ENCODE assay signal across 12 mouse cellular contexts in genomic region chr12:79305131-79305530, GRCm38 (mm10). TPM values are rescaled to one million over a fixed set of nuclear protein-coding genes. Genes with fewer than 3 reads are reported as not detected.
DNase-seq lines count a peak whose midpoint lies in the region; ATAC-seq and TF ChIP-seq lines count a peak whose summit lies in the region.
"Had no signal": no experiment of that assay in that cellular context is flagged by ENCODE, and none has a peak within 500 bp of the region (broad histone marks: within the 10 kb centered on the region; RNA-seq: fewer than 3 reads in every experiment).

No protein-coding gene starts in this region.

- peak; percentile 43 for DNase-seq in hindbrain, postnatal 0 days (ENCODE audit: low spot score)
- DNase-seq in lung, postnatal 0 days (ENCODE audit: low spot score) = no peak
- no peak for DNase-seq in lung, postnatal 36 days
- DNase-seq in NIH3T3 (ENCODE audit: low read depth) = peak; percentile 62
- peak; percentile 10 for DNase-seq in retina, postnatal 1 day
- DNase-seq in left cerebral cortex, postnatal 25 days (ENCODE audit: low spot score in 2 of 2) = no peak
- DNase-seq: cerebellum, adult 8-10 months; liver, embryonic 13.5 days had no signal

- no peak overlapping the region for H3K9ac ChIP-seq in hindbrain, postnatal 0 days (replicated peaks; ENCODE audit: low read length)
- no peak overlapping the region for H3K9ac ChIP-seq in hindbrain, embryonic 12.5 days
- no peak overlapping the region for H3K9ac ChIP-seq in lung, postnatal 0 days (replicated peaks; ENCODE audit: low read depth)
- H3K9ac ChIP-seq: liver, embryonic 13.5 days had no signal

- H3K4me2 ChIP-seq in hindbrain, postnatal 0 days (ENCODE audit: low read depth, low read length) = no peak overlapping the region
- no peak overlapping the region for H3K4me2 ChIP-seq in hindbrain, embryonic 12.5 days (replicated peaks)
- no peak overlapping the region for H3K4me2 ChIP-seq in lung, postnatal 0 days (replicated peaks; ENCODE audit: low read depth, low read length)
- H3K4me2 ChIP-seq: heart, embryonic 11.5 days; liver, embryonic 13.5 days had no signal

- ATAC-seq in hindbrain, postnatal 0 days = no peak
- ATAC-seq in hindbrain, embryonic 12.5 days (ENCODE audit: low FRiP score) = no peak
- no peak for ATAC-seq in lung, postnatal 0 days
- ATAC-seq: hindbrain, embryonic 16.5 days had no signal

- TF ChIP-seq EP300 in lung, postnatal 0 days (IDR thresholded peaks at IDR 0.05) = no peak

- no peak overlapping the region for H3K4me3 ChIP-seq in hindbrain, postnatal 0 days (ENCODE audit: low read length)
- H3K4me3 ChIP-seq in hindbrain, embryonic 12.5 days = no peak overlapping the region
- no peak overlapping the region for H3K4me3 ChIP-seq in lung, postnatal 0 days (ENCODE audit: low read depth, low read length)
- H3K4me3 ChIP-seq: forebrain, embryonic 10.5 days; liver, embryonic 13.5 days had no signal

- TF ChIP-seq CTCF in hindbrain, postnatal 0 days (IDR thresholded peaks at IDR 0.05; ENCODE audit: low read depth) = peak; percentile 53
- TF ChIP-seq CTCF in lung, postnatal 0 days (IDR thresholded peaks at IDR 0.05) = peak; percentile 52

- H3K4me1 ChIP-seq in hindbrain, postnatal 0 days (ENCODE audit: insufficient read depth, low read length) = no peaks in the 10 kb centered on the region
- H3K4me1 ChIP-seq in hindbrain, embryonic 12.5 days = no peaks in the 10 kb centered on the region
- H3K4me1 ChIP-seq in lung, postnatal 0 days (ENCODE audit: insufficient read depth, low read depth, low read length) = no peaks in the 10 kb centered on the region
- H3K4me1 ChIP-seq: forebrain, embryonic 10.5 days; liver, embryonic 13.5 days had no signal

- WGBS in hindbrain, postnatal 0 days = 65% methylated on average over 1 of the region's 1 CpGs
- 71% methylated on average over 1 of the region's 1 CpGs for WGBS in hindbrain, embryonic 12.5 days
- 52% methylated on average over 1 of the region's 1 CpGs for WGBS in lung, postnatal 0 days

- H3K9me3 ChIP-seq in hindbrain, postnatal 0 days (ENCODE audit: low read length) = no peaks in the 10 kb centered on the region
- H3K9me3 ChIP-seq in hindbrain, embryonic 12.5 days (replicated peaks) = no peaks in the 10 kb centered on the region
- H3K9me3 ChIP-seq in lung, postnatal 0 days (ENCODE audit: low read length) = no peaks in the 10 kb centered on the region
- H3K9me3 ChIP-seq: forebrain, embryonic 10.5 days; liver, embryonic 13.5 days had no signal

- no peak overlapping the region for H3K27ac ChIP-seq in hindbrain, postnatal 0 days
- no peak overlapping the region for H3K27ac ChIP-seq in hindbrain, embryonic 12.5 days
- no peak overlapping the region for H3K27ac ChIP-seq in lung, postnatal 0 days (ENCODE audit: low read length)
- H3K27ac ChIP-seq: forebrain, embryonic 10.5 days; liver, embryonic 13.5 days had no signal

- intact Hi-C loops in left cerebral cortex, postnatal 25 days (cut with DNase I) = no loop called here

- no peaks in the 10 kb centered on the region for H3K36me3 ChIP-seq in hindbrain, postnatal 0 days (ENCODE audit: insufficient read depth, low read length)
- H3K36me3 ChIP-seq in hindbrain, embryonic 12.5 days = no peaks in the 10 kb centered on the region
- H3K36me3 ChIP-seq in lung, postnatal 0 days (ENCODE audit: insufficient read depth, low read length) = no peaks in the 10 kb centered on the region

- no peaks in the 10 kb centered on the region for H3K27me3 ChIP-seq in hindbrain, postnatal 0 days (ENCODE audit: insufficient read depth, low read length)
- no peaks in the 10 kb centered on the region for H3K27me3 ChIP-seq in hindbrain, embryonic 12.5 days
- no peaks in the 10 kb centered on the region for H3K27me3 ChIP-seq in lung, postnatal 0 days (replicated peaks; ENCODE audit: insufficient read depth, low read length)
- H3K27me3 ChIP-seq: liver, embryonic 13.5 days had no signal

RNA-seq across cellular contexts. Expression of gene Rad51b, which starts 8.0 kb away (rescaled TPM):
- total RNA-seq in hindbrain, postnatal 0 days (2014; rRNA removed) = 1.1 and 1.4 TPM in 2 replicates
- polyA plus RNA-seq in hindbrain, postnatal 0 days (2015; fragmentation: Nextera tagmentation; extraction: Ambion mirVana) = 1.1 and 1.9 TPM in 2 replicates
- polyA plus RNA-seq in hindbrain, embryonic 12.5 days (2016; fragmentation: Nextera tagmentation; extraction: Ambion mirVana) = 4.3 and 5.2 TPM in 2 replicates
- polyA plus RNA-seq in lung, postnatal 0 days (2015; fragmentation: Nextera tagmentation; extraction: Ambion mirVana) = 1.3 and 1.5 TPM in 2 replicates
- total RNA-seq in left cerebral cortex, postnatal 25 days (2021) = under 1 TPM in 1 of 2 experiments, not detected in 1; 0.32 TPM

RNA-seq across cellular contexts. Expression of gene Zfyve26, which starts 9.0 kb away (rescaled TPM):
- total RNA-seq in hindbrain, postnatal 0 days (2014; rRNA removed) = 24.5 and 28.0 TPM in 2 replicates
- 6.6 and 7.7 TPM in 2 replicates for polyA plus RNA-seq in hindbrain, postnatal 0 days (2015; fragmentation: Nextera tagmentation; extraction: Ambion mirVana)
- polyA plus RNA-seq in hindbrain, embryonic 12.5 days (2016; fragmentation: Nextera tagmentation; extraction: Ambion mirVana) = 15.0 and 15.8 TPM in 2 replicates
- 7.0 and 8.0 TPM in 2 replicates for polyA plus RNA-seq in lung, postnatal 0 days (2015; fragmentation: Nextera tagmentation; extraction: Ambion mirVana)
- 10 to 100 TPM; 25.5 to 27.3 TPM for total RNA-seq in left cerebral cortex, postnatal 25 days (2021)

Comparison
In these comparisons a context has a peak if more than half of its experiments do, and no peak if none do; other contexts are left out.
1. DNase-seq: peak in hindbrain, postnatal 0 days (single experiment), NIH3T3 (single experiment) and retina, postnatal 1 day (single experiment); none in lung, postnatal 0 days (single experiment), lung, postnatal 36 days (single experiment) and left cerebral cortex, postnatal 25 days (0 of 2).